Comparison of ENCODE assay signal across 8 mouse cellular contexts in genomic region chr1:33907421-33908190, GRCm38 (mm10). TPM values are rescaled to one million over a fixed set of nuclear protein-coding genes. Genes with fewer than 3 reads are reported as not detected.
DNase-seq lines count a peak whose midpoint lies in the region; ATAC-seq and TF ChIP-seq lines count a peak whose summit lies in the region.

Gene Bend6 (minus strand): TSS chr1:33907816.

- H3K9ac ChIP-seq in ES-Bruce4 (ENCODE audit: low read depth, poor library complexity, severe bottlenecking) = peak within 1 kb of the TSS; percentile 74
- peak within 1 kb of the TSS; percentile 68 for H3K9ac ChIP-seq in heart, embryonic 11.5 days (ENCODE audit: low read depth, low read length)
- H3K9ac ChIP-seq in liver, embryonic 13.5 days = peak within 1 kb of the TSS; percentile 57
- peak within 1 kb of the TSS; percentile 71 for H3K9ac ChIP-seq in neural tube, embryonic 11.5 days (ENCODE audit: low read length)

- peak; percentile 74 for ATAC-seq in heart, embryonic 11.5 days (replicated peaks; ENCODE audit: insufficient number of reproducible peaks, low FRiP score, low TSS enrichment)
- ATAC-seq in liver, embryonic 13.5 days (ENCODE audit: low read depth) = peak; percentile 73
- peak; percentile 88 for ATAC-seq in neural tube, embryonic 11.5 days (ENCODE audit: insufficient read depth, low FRiP score, low TSS enrichment)

- peaks cover 2% of the 10 kb centered on the region; the same call in 1 of the 2 replicates for H3K27me3 ChIP-seq in ES-Bruce4 (ENCODE audit: control insufficient read depth, insufficient read depth, low read length, poor library complexity, severe bottlenecking)
- peaks cover 59% of the 10 kb centered on the region for H3K27me3 ChIP-seq in erythroblast, embryonic 14.5 days (ENCODE audit: control insufficient read depth)
- H3K27me3 ChIP-seq in heart, embryonic 11.5 days (ENCODE audit: control insufficient read depth, insufficient read depth, low read length) = peaks cover 15% of the 10 kb centered on the region; the same call in 1 of the 2 replicates
- peaks cover 76% of the 10 kb centered on the region for H3K27me3 ChIP-seq in liver, embryonic 13.5 days
- peaks cover 6% of the 10 kb centered on the region for H3K27me3 ChIP-seq in neural tube, embryonic 11.5 days (ENCODE audit: control insufficient read depth, insufficient read depth, low read length)

- no peak within 1 kb of the TSS for H3K27ac ChIP-seq in ES-Bruce4 (ENCODE audit: insufficient read depth, low read length)
- H3K27ac ChIP-seq in brown adipose tissue, adult 24 weeks (replicated peaks; ENCODE audit: low read depth, low read length) = no peak within 1 kb of the TSS
- H3K27ac ChIP-seq in heart, embryonic 11.5 days (ENCODE audit: low read depth, low read length) = no peak within 1 kb of the TSS
- no peak within 1 kb of the TSS for H3K27ac ChIP-seq in liver, embryonic 13.5 days
- no peak within 1 kb of the TSS for H3K27ac ChIP-seq in neural tube, embryonic 11.5 days (ENCODE audit: low read depth, low read length)

- H3K9me3 ChIP-seq in ES-Bruce4 (replicated peaks; ENCODE audit: control insufficient read depth, insufficient read depth, low read length, poor library complexity, severe bottlenecking) = no peaks in the 10 kb centered on the region
- H3K9me3 ChIP-seq in erythroblast, embryonic 14.5 days (ENCODE audit: control insufficient read depth, low read length) = no peaks in the 10 kb centered on the region; the same call in 1 of the 2 replicates
- H3K9me3 ChIP-seq in heart, embryonic 11.5 days (replicated peaks; ENCODE audit: control insufficient read depth, low read length) = no peaks in the 10 kb centered on the region
- no peaks in the 10 kb centered on the region for H3K9me3 ChIP-seq in liver, embryonic 13.5 days (replicated peaks)
- no peaks in the 10 kb centered on the region for H3K9me3 ChIP-seq in neural tube, embryonic 11.5 days (ENCODE audit: control insufficient read depth, low read length)

- peak; percentile 21 for TF ChIP-seq CTCF in ES-Bruce4 (IDR thresholded peaks at IDR 0.05; ENCODE audit: low read depth, low read length)

- TF ChIP-seq EP300 in ES-Bruce4 (IDR thresholded peaks at IDR 0.05; ENCODE audit: insufficient read depth, low read depth, low read length) = no peak

- H3K4me3 ChIP-seq in ES-Bruce4 (ENCODE audit: low read depth, low read length) = peak within 1 kb of the TSS; percentile 75
- peak within 1 kb of the TSS; percentile 59 for H3K4me3 ChIP-seq in brown adipose tissue, adult 24 weeks (ENCODE audit: insufficient read depth, low read depth, low read length)
- peak within 1 kb of the TSS; percentile 51 for H3K4me3 ChIP-seq in erythroblast, embryonic 14.5 days (replicated peaks)
- peak within 1 kb of the TSS; percentile 64 for H3K4me3 ChIP-seq in heart, embryonic 11.5 days (ENCODE audit: low read depth, low read length)
- H3K4me3 ChIP-seq in liver, embryonic 13.5 days (replicated peaks) = peak within 1 kb of the TSS; percentile 58
- H3K4me3 ChIP-seq in neural tube, embryonic 11.5 days (ENCODE audit: low read depth, low read length) = peak within 1 kb of the TSS; percentile 63

- DNase-seq in kidney, postnatal 14 days = peak; percentile 60
- DNase-seq in liver, embryonic 13.5 days = peak; percentile 30
- DNase-seq in neural tube, embryonic 11.5 days (ENCODE audit: low spot score) = peak; percentile 82
- DNase-seq in thymus, postnatal 10 days (ENCODE audit: low spot score in 2 of 2) = peak; percentile 41 to 68

- peaks cover 2% of the 10 kb centered on the region; the same call in 1 of the 2 replicates for H3K36me3 ChIP-seq in ES-Bruce4 (ENCODE audit: control insufficient read depth, insufficient read depth, low read length, poor library complexity, severe bottlenecking)
- no peaks in the 10 kb centered on the region for H3K36me3 ChIP-seq in erythroblast, embryonic 14.5 days (ENCODE audit: control insufficient read depth)
- no peaks in the 10 kb centered on the region for H3K36me3 ChIP-seq in heart, embryonic 11.5 days (ENCODE audit: control insufficient read depth, insufficient read depth, low read length)
- H3K36me3 ChIP-seq in liver, embryonic 13.5 days = no peaks in the 10 kb centered on the region
- H3K36me3 ChIP-seq in neural tube, embryonic 11.5 days (ENCODE audit: control insufficient read depth, insufficient read depth, low read length) = no peaks in the 10 kb centered on the region

- peaks cover 5% of the 10 kb centered on the region for H3K4me1 ChIP-seq in ES-Bruce4 (ENCODE audit: control insufficient read depth, insufficient read depth, low read length)
- no peaks in the 10 kb centered on the region for H3K4me1 ChIP-seq in brown adipose tissue, adult 24 weeks (ENCODE audit: control insufficient read depth, insufficient read depth, insufficient read length, low read length)
- peaks cover 13% of the 10 kb centered on the region for H3K4me1 ChIP-seq in erythroblast, embryonic 14.5 days (ENCODE audit: control insufficient read depth)
- H3K4me1 ChIP-seq in heart, embryonic 11.5 days (ENCODE audit: control insufficient read depth, insufficient read depth, low read length) = peaks cover 3% of the 10 kb centered on the region; the same call in 1 of the 2 replicates
- H3K4me1 ChIP-seq in liver, embryonic 13.5 days (replicated peaks) = peaks cover 6% of the 10 kb centered on the region; the same call in 1 of the 2 replicates
- H3K4me1 ChIP-seq in neural tube, embryonic 11.5 days (ENCODE audit: control insufficient read depth, insufficient read depth, low read length) = no peaks in the 10 kb centered on the region

- WGBS in heart, embryonic 11.5 days (ENCODE audit: insufficient replicate concordance) = 1% methylated on average over 51 of the region's 110 CpGs
- under 1% methylated on average over 61 of the region's 110 CpGs for WGBS in liver, embryonic 13.5 days (ENCODE audit: insufficient replicate concordance)
- under 1% methylated on average over 83 of the region's 110 CpGs for WGBS in neural tube, embryonic 11.5 days

- H3K4me2 ChIP-seq in heart, embryonic 11.5 days = peak within 1 kb of the TSS; percentile 93
- peak within 1 kb of the TSS; percentile 74 for H3K4me2 ChIP-seq in liver, embryonic 13.5 days
- peak within 1 kb of the TSS; percentile 66 for H3K4me2 ChIP-seq in neural tube, embryonic 11.5 days (ENCODE audit: low read depth)

- no peak for TF ChIP-seq POLR2A in ES-Bruce4 (IDR thresholded peaks at IDR 0.05; ENCODE audit: insufficient read depth, low read length)

RNA-seq across cellular contexts. Expression of gene Bend6, which starts in this region (rescaled TPM):
- 5.4 and 6.9 TPM in 2 replicates for polyA plus RNA-seq in ES-Bruce4 (2011; ENCODE audit: insufficient read depth, insufficient read length, low read depth, missing spikeins)
- polyA plus RNA-seq in brown adipose tissue, adult 24 weeks (2012; ENCODE audit: insufficient read depth, insufficient read length, missing spikeins) = not detected in 2 replicates
- polyA plus RNA-seq in erythroblast, embryonic 14.5 days (2012) = not detected in 2 replicates
- 4.3 and 4.5 TPM in 2 replicates for polyA plus RNA-seq in heart, embryonic 11.5 days (2014; fragmentation: Nextera tagmentation; extraction: Ambion mirVana)
- 1.0 and 1.2 TPM in 2 replicates for polyA plus RNA-seq in liver, embryonic 13.5 days (2015; fragmentation: Nextera tagmentation; extraction: Ambion mirVana)
- 2.1 and 2.8 TPM in 2 replicates for polyA plus RNA-seq in neural tube, embryonic 11.5 days (2014; fragmentation: Nextera tagmentation; extraction: Ambion mirVana)

Comparison
In these comparisons a context has a peak if more than half of its experiments do, and no peak if none do; other contexts are left out.
1. DNase-seq: peak in every context shown above with its lines; median percentile 82 in neural tube, embryonic 11.5 days; 60 in kidney, postnatal 14 days; 54 in thymus, postnatal 10 days; 30 in liver, embryonic 13.5 days.